Mouse (Mus musculus) C3H10T1/2 (cell line): Measurements from ENCODE around the gene Pfkl. TPM values are rescaled to one million over a fixed set of nuclear protein-coding genes. Genes with fewer than 3 reads are reported as not detected.

Experiments
- polyA plus RNA-seq, 2 experiments: library from polyadenylated mRNA; unstranded; fragments of >200 nt; fragmentation: generic; extraction: Trizol; gene quantifications; one replicate each; pipeline ENCODE4 v1.2.1; 2012; ENCODE audit warnings: missing spikeins in 2 of 2

Pfkl gene
- 10 to 100 TPM; 46.2 to 73.2 TPM for polyA plus RNA-seq

DNA sequence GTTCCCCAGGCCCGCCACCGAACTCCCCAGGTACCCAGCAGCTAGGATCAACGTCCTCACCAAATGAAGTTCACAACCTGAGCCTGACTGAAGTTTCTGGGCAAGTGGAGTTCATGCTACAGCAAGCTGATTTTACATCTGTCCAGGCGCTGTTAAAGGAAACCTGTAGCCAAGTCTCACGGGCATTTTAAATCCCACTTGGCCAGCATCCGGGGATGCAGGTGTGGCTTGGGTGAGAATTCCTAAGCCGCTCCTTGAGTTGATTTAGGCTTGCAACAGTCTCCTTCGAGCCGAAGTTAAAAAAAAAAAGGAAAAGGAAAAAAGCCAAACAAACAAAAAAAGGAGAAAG is at the start of gene Pfkl:
Pfkl (minus strand) TSS at position 139 of the 349 bp plus-strand sequence.

GRCm38 (mm10) chr10:78043406-78043836 is 33.5 kb upstream of the Pfkl start, which contains the start of gene Aire:
Gene Aire (minus strand): TSS chr10:78043610.

DNA sequence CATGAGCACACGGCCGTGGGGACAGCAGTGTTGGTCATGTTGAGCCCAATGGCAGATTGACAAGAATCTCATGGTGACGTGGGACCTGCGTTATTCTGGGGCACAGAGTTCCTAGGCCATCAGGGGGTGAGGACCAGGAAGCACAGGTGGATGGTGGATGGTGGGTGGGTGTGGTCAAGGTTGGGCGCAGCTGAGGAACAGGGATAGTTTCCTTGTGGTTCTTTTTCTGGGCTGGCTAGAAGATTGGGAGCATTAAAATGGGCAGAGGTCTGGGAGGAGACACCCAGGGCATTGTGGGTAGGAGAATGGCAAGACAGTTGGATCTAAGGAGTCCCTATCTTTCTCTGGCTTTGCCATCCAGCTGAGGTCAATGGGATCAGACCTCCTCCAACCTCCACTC is 31.8 kb upstream of the Pfkl start, which contains the start of gene Dnmt3l:
Dnmt3l (plus strand) TSS at position 301 of the 400 bp plus-strand sequence.

DNA sequence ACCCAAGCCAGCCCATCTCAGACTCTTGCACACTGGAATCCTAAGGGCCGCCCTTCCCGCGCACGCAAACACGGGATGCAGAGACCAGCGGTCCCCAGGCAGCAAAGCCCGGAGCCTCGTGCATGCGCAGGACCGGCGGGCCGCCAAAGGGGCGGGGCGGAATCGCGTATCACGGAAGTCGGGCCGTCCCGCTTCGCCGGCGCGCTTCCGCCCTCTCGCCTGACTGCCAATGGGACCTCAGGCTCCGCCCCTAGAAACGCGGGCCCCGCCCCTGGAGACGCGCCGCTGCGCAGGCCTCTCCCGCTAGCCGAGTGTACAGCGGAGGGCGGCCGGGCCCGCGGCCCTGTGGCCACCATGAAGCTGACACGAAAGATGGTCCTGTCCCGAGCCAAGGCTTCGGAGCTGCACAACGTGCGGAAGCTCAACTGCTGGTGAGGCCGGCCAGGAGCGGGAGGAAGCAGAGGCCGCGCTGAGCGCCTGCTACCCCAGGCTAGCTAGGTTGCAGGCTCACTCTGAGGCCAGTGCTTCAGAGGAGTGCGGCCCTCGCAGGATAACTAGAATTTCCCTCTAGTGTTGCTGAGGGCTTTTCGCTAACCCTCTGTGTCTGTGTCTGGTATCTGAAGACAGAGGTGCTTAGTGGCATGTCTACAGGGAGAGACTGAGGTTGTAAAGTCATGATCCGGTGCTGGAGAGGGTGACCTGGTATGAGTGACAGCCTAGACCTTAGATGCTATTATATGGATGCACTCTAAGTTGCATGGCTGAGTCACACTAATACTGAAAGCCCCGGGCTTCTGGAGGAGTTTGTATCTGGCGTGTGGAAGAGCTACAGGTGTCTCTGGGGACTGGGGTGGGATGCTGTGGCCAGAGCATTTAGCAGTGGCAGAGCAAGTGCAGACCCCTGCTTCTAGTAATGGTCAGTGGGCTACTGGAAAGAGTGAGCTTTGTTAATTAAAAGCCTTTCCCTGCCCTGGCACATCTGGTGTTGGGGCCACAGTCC is 31.2 kb downstream of the Pfkl start, which contains the start of gene 1810043G02Rik:
1810043G02Rik (plus strand) TSS at position 174 of the 1,000 bp plus-strand sequence.

DNA sequence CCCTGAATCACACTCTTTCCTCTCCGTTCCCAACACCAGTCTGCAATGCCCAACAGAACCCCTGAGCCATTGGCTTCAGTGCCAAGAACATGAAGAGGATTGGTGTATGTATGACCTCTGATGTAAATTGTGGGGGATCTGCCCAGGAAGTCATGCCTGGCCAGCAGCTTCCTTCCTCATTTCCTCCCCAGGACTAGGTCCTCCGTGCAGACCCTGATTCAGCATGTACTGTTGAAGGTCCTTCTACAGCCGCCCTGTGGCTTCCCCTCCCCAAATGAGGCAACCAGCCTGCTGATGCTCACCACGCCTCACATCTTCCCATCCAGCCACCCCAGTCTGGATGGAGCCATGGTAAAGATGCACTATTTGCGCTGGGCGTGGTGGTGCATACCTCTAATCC is 39.4 kb downstream of the Pfkl start, which contains the start of gene Trpm2:
Trpm2 (minus strand) TSS at position 83 of the 400 bp plus-strand sequence.

Other genes with a start within 250 kb of the Pfkl start
- not detected for gene Gm3238, start 238.8 kb downstream of the Pfkl start, polyA plus RNA-seq
- gene Gm7138, start 233.1 kb downstream of the Pfkl start, polyA plus RNA-seq: not detected
- not detected for gene Gm3250, start 227.5 kb downstream of the Pfkl start, polyA plus RNA-seq
- gene Gm7137, start 221.9 kb downstream of the Pfkl start, polyA plus RNA-seq: not detected
- not detected for gene Gm9639, start 215.0 kb downstream of the Pfkl start, polyA plus RNA-seq
- not detected for gene Gm19668, start 210.9 kb downstream of the Pfkl start, polyA plus RNA-seq
- gene Gm9507, start 198.2 kb downstream of the Pfkl start, polyA plus RNA-seq: not detected
- not detected for gene Gm2696, start 195.4 kb downstream of the Pfkl start, polyA plus RNA-seq
- gene Krtap10-4, start 183.0 kb downstream of the Pfkl start, polyA plus RNA-seq: not detected
- not detected for gene Krtap10-10, start 174.1 kb downstream of the Pfkl start, polyA plus RNA-seq
- not detected for gene Gm36176, start 163.3 kb downstream of the Pfkl start, polyA plus RNA-seq
- gene Gm10318, start 157.2 kb downstream of the Pfkl start, polyA plus RNA-seq: not detected
- gene Gm3285, start 148.1 kb downstream of the Pfkl start, polyA plus RNA-seq: not detected
- gene Lrrc3, start 107.5 kb downstream of the Pfkl start, polyA plus RNA-seq: not detected
- under 1 TPM; 0.04 to 0.35 TPM for gene Trpm2, start 39.5 kb downstream of the Pfkl start, polyA plus RNA-seq
- 10 to 100 TPM; 35.9 to 36.8 TPM for gene 1810043G02Rik, start 31.6 kb downstream of the Pfkl start, polyA plus RNA-seq
- not detected for gene Dnmt3l, start 31.9 kb upstream of the Pfkl start, polyA plus RNA-seq
- not detected for gene Aire, start 33.5 kb upstream of the Pfkl start, polyA plus RNA-seq
- under 1 TPM in 1 of 2 experiments, not detected in 1; 0.02 TPM for gene Icosl, start 59.2 kb upstream of the Pfkl start, polyA plus RNA-seq
- gene D10Jhu81e, start 159.7 kb upstream of the Pfkl start, polyA plus RNA-seq: 100 to 1,000 TPM in 1 of 2 experiments, 10 to 100 TPM in 1; 34.4 to 113 TPM
- 10 to 100 TPM; 11.8 to 17.0 TPM for gene Pwp2, start 175.1 kb upstream of the Pfkl start, polyA plus RNA-seq
- 10 to 100 TPM in 1 of 2 experiments, 1 to 10 TPM in 1; 5.1 to 15.5 TPM for gene Trappc10, start 234.6 kb upstream of the Pfkl start, polyA plus RNA-seq